Mouse (Mus musculus) kidney, postnatal 0 days (tissue): Measurements from ENCODE around the gene Pou3f1. TPM values are rescaled to one million over a fixed set of nuclear protein-coding genes. Genes with fewer than 3 reads are reported as not detected.
A peak's percentile ranks its signal among the peaks of the same experiment; 100 is the strongest.

Experiments used
- ATAC-seq: fragments of 200-750 bp; cut with Nextera tagmentation; replicated peaks from 2 replicates; pipeline ENCODE4 v1.8.0; 2017; ENCODE audit warnings: low read depth, moderate number of reproducible peaks, moderate TSS enrichment, moderate library complexity; ENCODE audit not compliant: low FRiP score
- DNase-seq: peaks from one replicate; pipeline ENCODE4 v3.0.0-alpha.2; 2016; ENCODE audit warnings: low spot score
- H3K27ac ChIP-seq: fragments of 300-500 bp; sonication (generic); 2 replicates; pipeline ENCODE4 v1.5.1; 2014; ENCODE audit warnings: mild to moderate bottlenecking
- H3K27me3 ChIP-seq: fragments of 300-500 bp; sonication (generic); 2 replicates; pipeline ENCODE4 v1.6.1; 2014; ENCODE audit warnings: low read length, mixed read lengths; ENCODE audit not compliant: insufficient read depth
- H3K36me3 ChIP-seq: fragments of 300-500 bp; sonication (generic); 2 replicates; pipeline ENCODE4 v1.6.1; 2014; ENCODE audit warnings: low read length, mixed read lengths; ENCODE audit not compliant: insufficient read depth
- H3K4me1 ChIP-seq: fragments of 300-500 bp; sonication (generic); replicated peaks from 2 replicates; pipeline ENCODE4 v1.6.1; 2014; ENCODE audit warnings: antibody characterized with exemption, low read length, mixed read lengths; ENCODE audit not compliant: insufficient read depth
- H3K4me2 ChIP-seq: fragments of 300-500 bp; sonication (generic); 2 replicates; pipeline ENCODE4 v1.6.1; 2014; ENCODE audit warnings: mild to moderate bottlenecking, low read length, moderate library complexity, mixed read lengths
- H3K4me3 ChIP-seq: fragments of 300-500 bp; sonication (generic); replicated peaks from 2 replicates; pipeline ENCODE4 v1.5.1; 2014; ENCODE audit warnings: low read depth, low read length
- H3K9ac ChIP-seq: fragments of 300-500 bp; sonication (generic); 2 replicates; pipeline ENCODE4 v1.6.1; 2014; ENCODE audit warnings: low read depth, low read length
- H3K9me3 ChIP-seq: fragments of 300-500 bp; sonication (generic); replicated peaks from 2 replicates; pipeline ENCODE4 v1.6.1; 2016; ENCODE audit warnings: low read length, inconsistent platforms, mixed read lengths
- CTCF ChIP-seq: IDR thresholded peaks from 2 replicates; pipeline ENCODE4 v1.5.1; 2016; ENCODE audit warnings: antibody characterized with exemption, low read depth, mild to moderate bottlenecking, moderate library complexity
- WGBS: fragments of 180-500 bp; shearing (Covaris S2); extraction: QIAGEN DNeasy Blood & Tissue Kit; methylation state at CpG from one replicate; pipeline ENCODE4 v1.1.7; 2014; 5-methylcytosine and 5-hydroxymethylcytosine counted together
- polyA plus RNA-seq: library from polyadenylated mRNA; unstranded; fragments of >200 nt; fragmentation: Nextera tagmentation; extraction: Ambion mirVana; gene quantifications from 2 replicates; pipeline ENCODE4 v1.2.1, GENCODE M21; 2015

Gene Pou3f1
- polyA plus RNA-seq, 1 experiment from 2014 or later, result 0.57 TPM

DNA sequence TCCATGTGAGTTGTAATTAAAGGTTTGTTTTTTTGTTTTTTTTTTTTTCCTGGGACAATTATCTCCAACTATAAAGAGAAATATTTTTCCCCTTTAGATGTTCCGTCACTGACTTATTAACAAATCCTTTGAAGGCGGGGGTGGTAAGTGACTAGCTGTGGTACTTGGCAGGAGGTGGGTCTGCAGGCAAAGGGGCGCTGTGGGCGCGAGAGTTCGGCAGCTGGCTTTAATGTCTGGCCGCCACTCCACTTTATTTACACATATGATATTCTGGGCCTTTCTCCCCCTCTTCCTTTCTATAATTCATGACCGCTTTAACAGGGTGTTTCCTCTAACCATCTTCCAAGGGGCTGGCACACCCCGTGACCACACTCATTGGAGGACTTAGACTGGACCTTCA is 40.6 kb upstream of the Pou3f1 start:
- H3K27ac ChIP-seq, result no peak overlapping the region
- H3K9me3 ChIP-seq, result no peaks in the 10 kb centered on the region
- no peaks in the 10 kb centered on the region for H3K36me3 ChIP-seq
- no peak for TF ChIP-seq CTCF
- H3K4me3 ChIP-seq, result no peak overlapping the region
- no peaks in the 10 kb centered on the region for H3K27me3 ChIP-seq
- no peak for DNase-seq
- 56% methylated on average over 9 of the region's 9 CpGs for WGBS
- H3K9ac ChIP-seq, result no peak overlapping the region
- no peaks in the 10 kb centered on the region; the same call in 1 of the 2 replicates for H3K4me1 ChIP-seq
- no peak overlapping the region for H3K4me2 ChIP-seq
- ATAC-seq, result no peak

DNA sequence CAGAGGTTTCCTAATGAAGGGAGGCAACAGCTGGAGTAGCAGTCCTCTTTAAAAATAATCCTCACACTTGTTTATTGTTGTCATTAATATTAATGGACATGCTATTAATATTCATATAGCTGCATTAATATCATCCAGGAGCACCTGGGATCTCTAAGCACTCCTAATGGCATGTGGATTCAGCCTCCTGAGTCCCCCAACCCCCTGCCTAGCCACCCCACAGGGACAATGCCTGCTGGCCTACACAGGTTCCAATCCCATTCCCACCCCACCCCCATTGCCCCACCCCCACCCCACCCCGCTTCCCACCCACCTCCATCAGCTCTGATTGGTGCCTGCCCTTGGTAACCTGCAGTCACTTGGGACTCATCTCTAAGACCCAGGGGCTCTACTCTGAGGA is 40.0 kb upstream of the Pou3f1 start:
- ATAC-seq (no peak), DNase-seq (no peak)
- no peak overlapping the region for H3K4me3 ChIP-seq
- H3K36me3 ChIP-seq, result no peaks in the 10 kb centered on the region
- no peak overlapping the region for H3K9ac ChIP-seq
- no peak overlapping the region for H3K27ac ChIP-seq
- no peak for TF ChIP-seq CTCF
- no peaks in the 10 kb centered on the region; the same call in 1 of the 2 replicates for H3K4me1 ChIP-seq
- H3K9me3 ChIP-seq, result no peaks in the 10 kb centered on the region
- H3K4me2 ChIP-seq, result no peak overlapping the region
- WGBS, result 36% methylated on average over 1 of the region's 1 CpGs
- no peaks in the 10 kb centered on the region for H3K27me3 ChIP-seq

DNA sequence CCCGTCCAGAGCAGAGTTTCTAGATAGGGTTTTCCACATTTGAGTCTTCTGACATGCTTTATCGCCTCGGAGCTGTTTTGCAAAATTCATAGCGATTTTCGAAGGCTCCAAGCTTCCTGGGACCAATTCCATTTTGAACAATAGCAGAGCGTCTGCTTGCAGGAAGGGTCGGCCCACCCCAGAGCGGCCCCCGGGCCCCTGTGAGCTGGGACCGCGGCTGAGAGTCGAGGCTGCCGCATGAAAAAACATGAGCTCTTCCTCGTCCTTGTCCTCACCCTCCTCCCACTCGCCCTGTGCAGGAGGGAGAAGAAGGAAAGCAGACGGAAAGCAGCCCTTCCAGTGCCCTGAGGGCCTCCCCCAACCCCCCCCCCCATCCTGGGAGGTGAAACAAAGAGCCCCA is 38.0 kb upstream of the Pou3f1 start:
- Histone ChIP-seq H3K9ac (no peak overlapping the region), H3K4me1 (no peaks in the 10 kb centered on the region; the same call in 1 of the 2 replicates), H3K36me3 (no peaks in the 10 kb centered on the region), H3K4me3 (no peak overlapping the region), H3K27ac (no peak overlapping the region), H3K9me3 (no peaks in the 10 kb centered on the region), H3K27me3 (no peaks in the 10 kb centered on the region), H3K4me2 (no peak overlapping the region)
- no peak for ATAC-seq
- no peak for TF ChIP-seq CTCF
- WGBS, result 10% methylated on average over 16 of the region's 16 CpGs
- no peak for DNase-seq

DNA sequence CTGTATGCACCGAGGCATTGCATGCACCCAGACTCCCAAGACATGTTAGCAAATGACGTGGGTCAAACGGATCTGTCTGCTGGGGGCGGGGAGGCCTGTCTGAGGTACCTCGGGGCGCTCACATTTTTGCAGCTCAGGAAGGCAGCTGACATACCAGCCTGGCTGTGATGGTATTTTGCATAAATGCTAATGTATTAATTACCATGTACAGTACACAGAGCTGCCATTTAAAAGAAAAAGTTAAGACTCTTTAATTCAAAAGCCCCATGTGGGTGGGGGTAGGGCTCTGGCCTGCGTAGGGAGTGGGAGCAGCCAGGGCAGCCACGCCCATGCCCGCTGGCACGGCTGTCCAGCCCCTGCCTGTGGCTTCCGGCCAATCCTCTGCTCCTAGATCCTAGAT is 35.2 kb upstream of the Pou3f1 start:
- DNase-seq, result no peak
- no peak for TF ChIP-seq CTCF
- Histone ChIP-seq H3K27me3 (no peaks in the 10 kb centered on the region), H3K4me1 (peaks cover 4% of the 10 kb centered on the region; the same call in 1 of the 2 replicates), H3K9me3 (no peaks in the 10 kb centered on the region), H3K36me3 (no peaks in the 10 kb centered on the region), H3K27ac (no peak overlapping the region), H3K9ac (no peak overlapping the region), H3K4me3 (no peak overlapping the region), H3K4me2 (no peak overlapping the region)
- no peak for ATAC-seq
- WGBS, result 65% methylated on average over 11 of the region's 11 CpGs

DNA sequence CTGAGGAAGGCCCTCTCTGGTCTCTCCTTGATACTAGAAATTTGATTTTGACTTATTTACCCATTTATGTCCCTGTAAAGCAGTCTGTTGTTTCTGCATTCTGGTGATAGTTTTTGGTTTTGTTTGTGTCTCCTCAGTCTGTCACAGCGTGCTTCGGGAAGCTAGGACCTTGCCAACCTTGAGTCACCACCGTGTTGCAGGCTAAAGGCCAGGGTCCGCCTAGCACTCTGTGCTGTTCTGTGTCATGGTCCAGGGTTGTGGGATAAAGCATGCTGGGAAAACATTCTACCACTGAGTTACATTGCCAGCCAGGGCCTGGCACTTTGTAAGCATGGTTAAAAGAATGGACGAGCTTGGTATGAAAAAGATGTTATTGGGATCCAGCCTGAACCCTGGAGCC is 34.0 kb upstream of the Pou3f1 start:
- 92% methylated on average over 5 of the region's 5 CpGs for WGBS
- H3K9me3 ChIP-seq, result no peaks in the 10 kb centered on the region
- H3K27ac ChIP-seq, result no peak overlapping the region
- H3K4me3 ChIP-seq, result no peak overlapping the region
- DNase-seq, result no peak
- H3K4me2 ChIP-seq, result no peak overlapping the region
- peaks cover 4% of the 10 kb centered on the region; the same call in 1 of the 2 replicates for H3K4me1 ChIP-seq
- no peak for TF ChIP-seq CTCF
- H3K9ac ChIP-seq, result no peak overlapping the region
- ATAC-seq, result no peak
- no peaks in the 10 kb centered on the region for H3K36me3 ChIP-seq
- no peaks in the 10 kb centered on the region for H3K27me3 ChIP-seq

DNA sequence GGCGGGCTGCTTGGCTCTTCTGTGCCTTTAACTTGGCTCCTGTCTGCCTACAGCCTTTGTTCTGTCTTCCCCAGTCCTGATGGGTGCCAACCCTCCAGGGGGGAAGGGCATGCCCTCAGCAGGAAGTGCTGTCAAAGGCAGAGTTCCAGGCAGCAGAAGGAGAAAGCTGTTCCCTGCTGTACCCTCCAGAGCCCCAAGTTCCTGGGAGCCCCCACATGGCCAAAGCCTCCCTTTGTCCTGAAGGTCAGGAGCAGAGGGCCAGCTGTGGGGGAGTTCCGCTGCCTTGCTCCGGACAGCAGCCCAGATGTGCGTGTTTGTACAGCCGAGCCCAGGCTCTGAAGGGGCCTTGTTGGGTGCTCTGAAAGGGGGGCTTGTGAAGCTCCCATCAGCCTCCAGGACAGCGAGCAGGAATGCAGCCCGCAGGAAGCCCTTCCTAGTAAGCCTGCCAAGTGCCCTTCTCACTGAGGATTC is 32.5 kb upstream of the Pou3f1 start:
- Histone ChIP-seq H3K4me1 (peaks cover 4% of the 10 kb centered on the region; the same call in 1 of the 2 replicates), H3K4me3 (no peak overlapping the region), H3K36me3 (no peaks in the 10 kb centered on the region), H3K4me2 (no peak overlapping the region), H3K9ac (no peak overlapping the region), H3K9me3 (no peaks in the 10 kb centered on the region), H3K27ac (no peak overlapping the region), H3K27me3 (no peaks in the 10 kb centered on the region)
- WGBS, result 26% methylated on average over 7 of the region's 7 CpGs
- DNase-seq (peak; percentile 7), ATAC-seq (no peak)
- no peak for TF ChIP-seq CTCF

DNA sequence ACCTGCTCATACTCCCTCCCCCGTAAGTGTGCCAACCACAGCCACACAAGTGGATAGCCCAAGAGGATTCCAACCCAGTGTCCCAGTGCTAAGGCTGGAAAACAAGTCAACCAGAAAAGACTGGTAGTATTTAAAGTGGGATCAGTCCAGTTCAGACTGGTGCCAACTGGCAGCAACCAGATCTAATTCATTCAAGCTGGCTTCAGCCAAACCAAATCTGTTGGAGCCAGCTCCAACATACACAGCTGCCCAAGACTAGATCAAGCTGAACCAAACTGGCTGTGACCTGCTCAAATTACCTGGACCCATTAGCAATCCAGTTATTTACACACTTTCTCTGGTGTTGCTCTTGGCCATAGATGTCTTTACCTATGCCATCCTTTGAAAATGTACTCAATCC is 29.8 kb upstream of the Pou3f1 start:
- Histone ChIP-seq H3K4me2 (no peak overlapping the region), H3K4me1 (peaks cover 4% of the 10 kb centered on the region; the same call in 1 of the 2 replicates), H3K27ac (no peak overlapping the region), H3K9me3 (no peaks in the 10 kb centered on the region), H3K9ac (no peak overlapping the region), H3K36me3 (no peaks in the 10 kb centered on the region), H3K27me3 (no peaks in the 10 kb centered on the region), H3K4me3 (no peak overlapping the region)
- 65% methylated on average over 1 of the region's 1 CpGs for WGBS
- TF ChIP-seq CTCF, result no peak
- ATAC-seq (no peak), DNase-seq (no peak)
